Mouse (Mus musculus) layer of hippocampus, adult 11-12 months (tissue): Measurements from ENCODE around the gene Pinlyp.

Source experiments
- DNase-seq: peaks from one replicate; pipeline ENCODE4 v3.0.0; 2022; ENCODE audit warnings: low spot score

The Pinlyp gene

GRCm38 (mm10) chr7:24546068-24546614 lies at the start of gene Pinlyp, which contains the start of gene Xrcc1:
Gene Pinlyp, minus strand, starts transcription at chr7:24546118.
Gene Xrcc1, plus strand, starts transcription at chr7:24546289.
- DNase-seq = peak; percentile 24

GRCm38 (mm10) chr7:24595464-24595863 lies 49.5 kb upstream of the Pinlyp start:
- no peak for DNase-seq

- no peak for DNase-seq
These were observed 48.4 kb upstream of the Pinlyp start for GRCm38 (mm10) chr7:24594309-24594803.

GRCm38 (mm10) chr7:24593621-24594308 lies 47.8 kb upstream of the Pinlyp start:
- peak; percentile 69 for DNase-seq

GRCm38 (mm10) chr7:24592781-24593180 lies 46.9 kb upstream of the Pinlyp start:
- DNase-seq = no peak

GRCm38 (mm10) chr7:24592163-24592562 lies 46.2 kb upstream of the Pinlyp start:
- no peak for DNase-seq

- no peak for DNase-seq
These were observed 45.8 kb upstream of the Pinlyp start for GRCm38 (mm10) chr7:24591735-24592134.

- no peak for DNase-seq
These were observed 42.4 kb upstream of the Pinlyp start for GRCm38 (mm10) chr7:24588336-24588735.

GRCm38 (mm10) chr7:24587330-24588105 lies 41.6 kb upstream of the Pinlyp start, which contains the start of the genes Ethe1 and Zfp575:
Gene Ethe1, plus strand, starts transcription at chr7:24587543.
Gene Zfp575, minus strand, starts transcription at chr7:24587641.
- peak; percentile 76 for DNase-seq

GRCm38 (mm10) chr7:24586828-24587227 lies 40.9 kb upstream of the Pinlyp start:
- DNase-seq = no peak

GRCm38 (mm10) chr7:24585995-24586394 lies 40.1 kb upstream of the Pinlyp start:
- no peak for DNase-seq

- no peak for DNase-seq
These were observed 39.0 kb upstream of the Pinlyp start for GRCm38 (mm10) chr7:24584876-24585275.

- DNase-seq = no peak
These were observed 31.9 kb upstream of the Pinlyp start for GRCm38 (mm10) chr7:24577811-24578210.

- no peak for DNase-seq
These were observed 28.4 kb upstream of the Pinlyp start for GRCm38 (mm10) chr7:24574224-24574796.

- DNase-seq = no peak
These were observed 26.5 kb upstream of the Pinlyp start for GRCm38 (mm10) chr7:24572455-24572854.

- DNase-seq = no peak
These were observed 25.2 kb upstream of the Pinlyp start for GRCm38 (mm10) chr7:24571071-24571470.

GRCm38 (mm10) chr7:24568512-24568911 lies 22.6 kb upstream of the Pinlyp start:
- no peak for DNase-seq

- DNase-seq = no peak
These were observed 20.3 kb upstream of the Pinlyp start for GRCm38 (mm10) chr7:24566206-24566605.

GRCm38 (mm10) chr7:24565627-24566026 lies 19.7 kb upstream of the Pinlyp start:
- DNase-seq = no peak

- peak; percentile 67 for DNase-seq
These were observed 18.8 kb upstream of the Pinlyp start for GRCm38 (mm10) chr7:24564607-24565265.

GRCm38 (mm10) chr7:24563837-24564206 lies 17.9 kb upstream of the Pinlyp start:
- DNase-seq = no peak
